Mouse (Mus musculus): ENCODE results near the gene Edem3. TPM values are rescaled to one million over a fixed set of nuclear protein-coding genes. Genes with fewer than 3 reads are reported as not detected.

Edem3 gene
- polyA plus RNA-seq, 1 experiment from 2014 or later: 31.0 TPM

- no peak for ATAC-seq (ENCODE audit: low FRiP score, low TSS enrichment)
- Histone ChIP-seq H3K4me3 (replicated peaks; ENCODE audit: low read depth, low read length) (no peak overlapping the region), H3K9me3 (ENCODE audit: control insufficient read depth, low read length) (no peaks in the 10 kb centered on the region), H3K4me2 (ENCODE audit: low read length) (no peak overlapping the region), H3K4me1 (ENCODE audit: control insufficient read depth, insufficient read depth, low read length) (no peaks in the 10 kb centered on the region), H3K36me3 (ENCODE audit: control insufficient read depth, insufficient read depth, low read length) (no peaks in the 10 kb centered on the region), H3K27me3 (ENCODE audit: control insufficient read depth, insufficient read depth, low read length) (no peaks in the 10 kb centered on the region), H3K9ac (replicated peaks; ENCODE audit: low read length) (no peak overlapping the region), H3K27ac (replicated peaks; ENCODE audit: low read depth, low read length) (no peak overlapping the region)
- no peak for DNase-seq
- WGBS: 67% methylated on average over 20 of the region's 20 CpGs
Observed at GRCm38 (mm10) chr1:151861334-151861995, 106.3 kb downstream of the Edem3 start.

GRCm38 (mm10) chr1:151862109-151862508 lies 106.9 kb downstream of the Edem3 start:
- no peaks in the 10 kb centered on the region for H3K27me3 ChIP-seq (ENCODE audit: control insufficient read depth, insufficient read depth, low read length)
- H3K4me1 ChIP-seq (ENCODE audit: control insufficient read depth, insufficient read depth, low read length): no peaks in the 10 kb centered on the region
- no peaks in the 10 kb centered on the region for H3K9me3 ChIP-seq (ENCODE audit: control insufficient read depth, low read length)
- ATAC-seq (ENCODE audit: low FRiP score, low TSS enrichment) (no peak), DNase-seq (no peak)
- H3K4me2 ChIP-seq (ENCODE audit: low read length): no peak overlapping the region
- H3K4me3 ChIP-seq (replicated peaks; ENCODE audit: low read depth, low read length): no peak overlapping the region
- H3K9ac ChIP-seq (replicated peaks; ENCODE audit: low read length): no peak overlapping the region
- no peak overlapping the region for H3K27ac ChIP-seq (replicated peaks; ENCODE audit: low read depth, low read length)
- H3K36me3 ChIP-seq (ENCODE audit: control insufficient read depth, insufficient read depth, low read length): no peaks in the 10 kb centered on the region
- WGBS: 94% methylated on average over 8 of the region's 8 CpGs

- no peak overlapping the region for H3K4me2 ChIP-seq (ENCODE audit: low read length)
- H3K4me1 ChIP-seq (ENCODE audit: control insufficient read depth, insufficient read depth, low read length): no peaks in the 10 kb centered on the region
- 88% methylated on average over 17 of the region's 17 CpGs for whole genome bisulfite sequencing
- H3K27me3 ChIP-seq (ENCODE audit: control insufficient read depth, insufficient read depth, low read length): no peaks in the 10 kb centered on the region
- no peak for ATAC-seq (ENCODE audit: low FRiP score, low TSS enrichment)
- no peak overlapping the region for H3K9ac ChIP-seq (replicated peaks; ENCODE audit: low read length)
- no peaks in the 10 kb centered on the region for H3K9me3 ChIP-seq (ENCODE audit: control insufficient read depth, low read length)
- H3K4me3 ChIP-seq (replicated peaks; ENCODE audit: low read depth, low read length): no peak overlapping the region
- no peaks in the 10 kb centered on the region for H3K36me3 ChIP-seq (ENCODE audit: control insufficient read depth, insufficient read depth, low read length)
- H3K27ac ChIP-seq (replicated peaks; ENCODE audit: low read depth, low read length): no peak overlapping the region
- no peak for DNase-seq
Observed at GRCm38 (mm10) chr1:151863135-151863796, 108.1 kb downstream of the Edem3 start.

- no peak for DNase-seq
Observed at GRCm38 (mm10) chr1:151863797-151864147, 108.6 kb downstream of the Edem3 start.

GRCm38 (mm10) chr1:151864326-151864725 lies 109.2 kb downstream of the Edem3 start:
- Histone ChIP-seq H3K4me1 (ENCODE audit: control insufficient read depth, insufficient read depth, low read length) (no peaks in the 10 kb centered on the region), H3K4me2 (ENCODE audit: low read length) (no peak overlapping the region), H3K27me3 (ENCODE audit: control insufficient read depth, insufficient read depth, low read length) (no peaks in the 10 kb centered on the region), H3K36me3 (ENCODE audit: control insufficient read depth, insufficient read depth, low read length) (no peaks in the 10 kb centered on the region), H3K27ac (replicated peaks; ENCODE audit: low read depth, low read length) (no peak overlapping the region), H3K9ac (replicated peaks; ENCODE audit: low read length) (no peak overlapping the region), H3K9me3 (ENCODE audit: control insufficient read depth, low read length) (no peaks in the 10 kb centered on the region), H3K4me3 (replicated peaks; ENCODE audit: low read depth, low read length) (no peak overlapping the region)
- no peak for ATAC-seq (ENCODE audit: low FRiP score, low TSS enrichment)
- DNase-seq: no peak
- 97% methylated on average over 6 of the region's 6 CpGs for WGBS

More at GRCm38 (mm10) chr1:151863797-151864147, 108.6 kb downstream of the Edem3 start:
- ATAC-seq (ENCODE audit: low FRiP score, low TSS enrichment): no peak
- Histone ChIP-seq H3K9ac (replicated peaks; ENCODE audit: low read length) (no peak overlapping the region), H3K36me3 (ENCODE audit: control insufficient read depth, insufficient read depth, low read length) (no peaks in the 10 kb centered on the region), H3K27ac (replicated peaks; ENCODE audit: low read depth, low read length) (no peak overlapping the region), H3K4me2 (ENCODE audit: low read length) (no peak overlapping the region), H3K27me3 (ENCODE audit: control insufficient read depth, insufficient read depth, low read length) (no peaks in the 10 kb centered on the region), H3K4me1 (ENCODE audit: control insufficient read depth, insufficient read depth, low read length) (no peaks in the 10 kb centered on the region), H3K9me3 (ENCODE audit: control insufficient read depth, low read length) (no peaks in the 10 kb centered on the region), H3K4me3 (replicated peaks; ENCODE audit: low read depth, low read length) (no peak overlapping the region)
- 89% methylated on average over 12 of the region's 12 CpGs for WGBS

Other genes with a start within 250 kb of the Edem3 start
- 0.23 and 0.93 TPM in 2 replicates for gene Fam129a, start 184.2 kb upstream of the Edem3 start, polyA plus RNA-seq (2014; fragmentation: Nextera tagmentation; extraction: Ambion mirVana)